Mouse (Mus musculus) layer of hippocampus, adult 18-20 months (tissue): Measurements from ENCODE around the gene Zfp280b. TPM values are rescaled to one million over a fixed set of nuclear protein-coding genes. Genes with fewer than 3 reads are reported as not detected.

Source experiments
- DNase-seq, 2 experiments: peaks; one replicate each; pipeline ENCODE4 v3.0.0; 2022; ENCODE audit warnings: low spot score in 2 of 2
- long read RNA-seq: library from polyadenylated mRNA; stranded (forward); transcript quantifications from one replicate; pipeline ENCODE4 v2.0.0, GENCODE M21; 2021
- total RNA-seq, 2 experiments: library from RNA; stranded (reverse); gene quantifications; 2 replicates each; pipeline ENCODE4 v1.2.3; 2021

The Zfp280b gene
- total RNA-seq: 10 to 100 TPM; 17.0 to 18.9 TPM
- long read RNA-seq, full-length matches to known transcripts: 3 of 14 reads
- long read RNA-seq, partial matches to known transcripts: 0 of 14 reads
- long read RNA-seq, other reads (novel, unspliced or antisense): 11 of 14 reads

DNA sequence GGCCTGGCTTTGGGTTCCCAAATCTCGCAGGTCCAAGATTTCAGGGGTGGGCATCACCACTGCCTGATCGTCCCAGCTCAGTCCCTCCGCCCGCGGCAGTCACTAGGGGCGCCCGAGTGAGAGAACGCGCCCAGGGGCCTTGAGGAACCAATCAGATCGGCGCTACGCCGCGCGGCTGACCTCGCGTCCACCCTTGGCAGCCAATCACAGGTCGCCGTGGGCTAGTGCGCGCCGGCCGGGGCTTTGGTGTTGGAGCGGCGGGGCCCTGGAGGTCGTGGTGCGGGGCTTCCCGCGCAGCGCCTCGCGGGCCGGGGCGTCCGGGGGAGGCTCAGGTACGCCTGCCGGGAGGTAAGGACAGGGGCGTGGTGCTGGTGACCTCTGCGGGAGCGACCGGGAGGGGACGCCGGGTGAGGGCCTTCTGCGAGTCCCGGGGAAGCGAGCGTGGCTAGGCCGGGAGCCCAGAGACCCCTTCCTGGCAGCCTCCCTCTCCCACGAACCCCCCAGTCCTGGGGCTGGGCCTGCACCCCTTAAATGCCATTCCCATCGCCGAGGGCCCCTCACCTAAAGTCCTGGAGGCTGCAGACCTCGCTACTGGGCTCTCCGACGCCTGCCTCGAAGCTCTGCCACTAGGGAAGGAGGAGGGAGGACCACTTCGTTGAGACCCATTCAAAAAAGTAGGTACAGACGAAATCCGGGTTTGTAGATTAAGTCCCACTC is at the start of gene Zfp280b:
Gene Zfp280b (plus strand): TSS at position 249 of the 717 bp plus-strand sequence.
- peak; percentile 91 to 96 for DNase-seq

- DNase-seq: no peak
Measured at GRCm38 (mm10) chr10:75990430-75991042, 41.9 kb upstream of the Zfp280b start.

GRCm38 (mm10) chr10:75993616-75994240 is 38.7 kb upstream of the Zfp280b start:
- DNase-seq: no peak

DNA sequence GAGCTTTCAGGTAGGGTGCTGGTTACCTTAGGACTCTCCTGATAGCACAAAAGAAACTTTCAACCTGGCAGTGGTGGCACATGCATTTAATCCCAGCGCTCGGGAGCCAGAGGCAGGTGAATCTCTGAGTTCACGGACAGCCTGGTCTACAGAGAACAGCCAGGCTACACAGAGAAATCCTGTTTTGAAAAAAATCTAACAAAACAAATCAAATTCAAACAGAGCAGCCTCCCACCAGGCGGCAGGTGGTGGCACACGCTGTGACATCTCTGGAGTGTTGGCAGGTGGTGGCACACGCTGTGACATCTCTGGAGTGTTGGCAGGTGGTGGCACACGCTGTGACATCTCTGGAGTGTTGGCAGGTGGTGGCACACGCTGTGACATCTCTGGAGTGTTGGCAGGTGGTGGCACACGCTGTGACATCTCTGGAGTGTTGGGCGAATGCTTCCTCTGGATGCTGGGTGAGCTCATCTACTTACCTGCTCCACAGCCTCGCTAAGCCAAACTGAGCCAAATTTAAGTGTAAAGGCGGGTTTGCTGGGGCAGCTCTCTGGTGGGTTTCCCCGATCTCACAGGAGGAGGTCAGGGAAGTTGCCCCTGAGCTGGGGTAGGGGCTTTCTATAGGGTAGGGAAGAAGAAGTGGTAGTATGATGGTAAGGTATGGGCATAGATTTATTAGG is 37.8 kb upstream of the Zfp280b start:
- DNase-seq: peak in 1 of 2 experiments; percentile 52

DNA sequence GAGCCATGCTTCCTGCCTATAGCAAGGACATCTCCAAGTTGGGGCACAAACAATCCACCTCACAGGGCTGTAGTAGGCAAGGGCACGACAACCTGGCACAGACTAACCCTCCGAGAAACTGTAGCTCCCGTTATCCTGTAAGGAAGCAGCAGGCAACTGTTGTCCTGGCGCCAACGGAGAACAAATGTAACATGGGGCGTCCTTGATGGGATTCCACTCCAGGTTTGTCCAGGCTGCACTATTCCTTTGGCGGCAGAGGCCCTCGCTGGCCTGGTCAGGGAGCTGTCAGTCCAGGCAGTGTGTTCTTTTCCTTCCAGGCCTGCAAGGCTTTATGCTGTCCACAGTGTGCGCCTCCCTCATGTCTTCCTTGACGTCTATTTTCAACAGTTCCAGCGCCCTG is 37.0 kb upstream of the Zfp280b start:
- no peak for DNase-seq

DNA sequence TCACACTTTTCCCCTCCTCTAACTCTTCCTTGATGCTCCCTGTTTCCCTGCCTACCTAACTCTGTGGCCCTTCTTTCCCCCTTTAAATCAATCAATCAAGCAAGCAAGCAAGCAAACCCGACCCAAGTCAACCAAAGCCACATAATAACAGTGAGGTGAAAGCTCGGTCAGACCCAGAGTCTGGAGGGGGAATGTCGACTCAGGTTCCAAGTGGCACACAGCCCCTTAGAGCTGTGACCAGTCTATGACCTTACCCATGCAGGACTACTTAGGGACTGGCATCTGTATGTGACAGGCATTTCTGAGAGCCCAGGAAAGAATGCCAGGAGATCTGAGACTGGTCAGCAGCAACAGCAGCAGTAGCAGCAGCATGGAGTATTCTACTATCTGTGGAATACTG is 36.1 kb upstream of the Zfp280b start:
- no peak for DNase-seq

DNA sequence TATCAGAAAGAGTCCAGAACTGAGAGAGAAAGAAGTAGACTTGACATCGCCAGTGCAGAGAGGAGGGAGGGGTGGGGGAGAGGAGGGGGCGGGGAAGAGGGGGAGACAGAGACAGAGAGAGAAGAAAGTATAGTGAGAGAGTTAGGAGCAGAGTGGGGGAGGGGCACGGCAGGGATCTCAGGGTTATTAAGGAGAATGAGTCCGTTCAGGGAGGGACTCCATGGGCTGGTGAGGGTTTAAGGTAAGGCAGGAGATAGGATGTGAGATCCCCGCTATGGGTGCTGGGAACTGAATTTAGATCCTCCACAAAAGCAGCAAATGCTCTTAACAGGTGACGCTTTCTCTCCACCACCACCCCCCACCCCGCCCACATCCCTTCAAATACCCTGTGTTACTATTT is 31.3 kb upstream of the Zfp280b start:
- no peak for DNase-seq

DNA sequence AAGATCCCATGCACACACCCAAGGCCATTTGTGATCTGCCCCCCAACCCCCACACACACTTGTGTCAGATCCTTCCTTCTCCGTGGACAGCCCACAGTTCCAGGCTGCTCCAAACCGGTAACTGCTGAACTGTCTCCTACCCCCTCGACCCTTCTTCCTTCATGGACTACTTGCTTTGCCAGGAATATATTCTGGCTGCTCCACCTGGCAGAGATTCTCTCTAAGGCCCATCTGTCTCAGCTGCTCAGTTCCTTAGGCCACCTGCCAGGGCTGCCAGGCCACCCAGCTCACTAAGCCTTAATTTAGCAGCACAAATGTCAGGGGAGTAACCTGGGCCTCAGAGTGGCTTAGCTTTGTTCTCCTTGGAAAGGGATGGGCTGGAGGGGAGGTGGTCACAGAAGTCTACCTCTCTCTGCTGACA is 30.3 kb upstream of the Zfp280b start:
- no peak for DNase-seq

DNA sequence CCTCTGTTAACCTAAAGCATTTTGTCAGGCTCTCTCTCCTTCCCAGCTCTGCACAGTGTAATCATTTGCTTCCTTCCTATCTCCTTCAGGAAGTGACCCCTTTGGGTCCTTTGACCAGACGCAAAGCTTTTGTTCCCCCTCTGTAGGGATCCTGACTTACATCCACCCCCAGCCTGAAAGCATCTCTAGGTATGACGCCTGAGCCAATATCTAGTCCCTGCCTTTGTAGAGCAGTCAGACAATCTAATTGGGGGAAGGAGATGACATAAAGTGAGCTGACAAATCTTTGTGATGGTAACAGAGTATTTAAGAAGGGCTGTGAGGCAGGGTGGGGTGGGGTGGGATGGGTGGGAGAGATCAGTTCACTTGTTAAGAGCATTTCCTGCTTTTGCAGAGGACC is 29.8 kb upstream of the Zfp280b start:
- DNase-seq: no peak

DNA sequence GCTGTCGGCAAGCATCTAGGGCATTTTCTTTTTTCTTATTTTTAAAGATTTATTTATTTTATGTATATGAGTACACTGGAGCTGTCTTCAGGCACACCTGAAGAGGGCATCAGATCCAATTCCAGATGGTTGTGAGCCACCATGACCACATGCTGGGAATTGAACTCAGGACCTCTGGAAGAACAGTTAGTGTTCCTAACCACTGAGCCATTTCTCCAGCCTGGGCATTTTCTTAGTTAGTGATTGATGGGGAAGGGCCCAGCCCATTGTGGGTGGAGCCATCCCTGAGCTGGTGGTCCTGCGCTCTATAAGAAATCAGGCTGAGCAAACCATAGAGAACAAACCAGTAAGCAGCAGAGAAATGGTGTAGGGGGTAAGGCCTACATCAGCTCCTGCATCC is 29.2 kb upstream of the Zfp280b start:
- DNase-seq: no peak

- no peak for DNase-seq
Measured at GRCm38 (mm10) chr10:76006385-76006784, 26.1 kb upstream of the Zfp280b start.

GRCm38 (mm10) chr10:76009812-76010211 is 22.6 kb upstream of the Zfp280b start:
- no peak for DNase-seq

- no peak for DNase-seq
Measured at GRCm38 (mm10) chr10:76012922-76013321, 19.5 kb upstream of the Zfp280b start.

GRCm38 (mm10) chr10:76016886-76017285 is 15.6 kb upstream of the Zfp280b start:
- DNase-seq: no peak

GRCm38 (mm10) chr10:76021728-76022127 is 10.7 kb upstream of the Zfp280b start:
- DNase-seq: no peak

- DNase-seq: no peak
Measured at GRCm38 (mm10) chr10:76023921-76024320, 8.5 kb upstream of the Zfp280b start.

- no peak for DNase-seq
Measured at GRCm38 (mm10) chr10:76025470-76026190, 6.8 kb upstream of the Zfp280b start.

DNA sequence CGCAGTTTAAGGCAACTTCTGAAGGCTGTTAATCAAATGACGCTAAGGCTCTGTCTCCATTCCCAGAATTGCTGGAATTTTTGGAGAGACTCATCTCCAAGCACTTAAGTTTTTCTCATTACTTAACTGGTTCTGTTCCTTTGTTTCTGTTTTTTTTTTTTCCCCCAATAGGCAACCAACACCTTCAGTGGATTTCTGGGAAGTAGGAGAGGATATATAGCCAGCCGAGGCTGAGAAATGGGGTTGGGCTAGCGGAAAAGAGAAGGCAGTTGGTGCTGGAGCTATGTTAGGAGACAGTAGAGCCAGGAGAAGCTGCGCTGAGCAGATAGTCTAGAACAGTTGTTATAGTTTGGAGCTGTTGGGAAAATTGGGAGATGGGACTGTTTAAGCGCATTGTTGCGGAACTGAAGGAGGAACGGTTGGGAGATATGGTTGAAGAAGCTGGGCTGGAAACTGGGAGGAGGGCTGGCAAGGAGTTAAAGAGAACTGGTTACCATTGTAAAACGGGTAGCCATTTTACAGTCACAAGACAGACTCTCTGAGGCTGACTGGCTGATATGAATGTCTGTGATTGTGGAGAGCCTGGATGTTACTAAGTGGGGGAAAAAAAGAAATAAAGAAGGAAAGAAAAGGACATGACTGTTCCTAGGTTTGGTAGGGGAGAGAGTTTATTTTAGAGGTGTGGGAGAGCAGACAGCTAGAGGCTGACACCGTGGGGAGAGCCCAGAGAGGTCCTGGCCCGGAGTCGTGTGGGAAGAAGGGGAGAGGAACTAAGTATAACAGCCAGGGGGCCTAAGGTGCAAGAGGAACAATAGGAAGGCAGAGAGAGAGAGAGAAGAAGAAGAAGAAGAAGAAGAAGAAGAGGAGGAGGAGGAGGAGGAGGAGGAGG is 5.1 kb upstream of the Zfp280b start:
- DNase-seq: no peak

DNA sequence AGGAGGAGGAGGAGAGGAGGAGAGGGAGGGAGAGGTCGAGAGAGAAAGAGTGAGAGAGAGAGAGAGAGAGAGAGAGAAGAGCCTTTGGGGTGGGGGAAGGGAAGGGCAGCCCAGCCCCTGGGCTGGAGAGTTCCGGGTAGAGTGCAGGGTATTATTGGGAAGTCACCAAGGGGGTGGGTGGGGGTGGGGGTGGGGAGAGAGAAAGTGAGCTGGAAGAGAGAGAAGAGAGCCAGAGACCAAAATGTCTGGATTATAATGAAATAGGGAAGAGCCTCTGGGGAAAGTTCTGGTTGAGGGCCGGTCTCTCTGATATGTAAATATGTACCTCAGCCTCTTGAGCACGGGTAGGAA is 4.5 kb upstream of the Zfp280b start:
- DNase-seq: no peak

DNA sequence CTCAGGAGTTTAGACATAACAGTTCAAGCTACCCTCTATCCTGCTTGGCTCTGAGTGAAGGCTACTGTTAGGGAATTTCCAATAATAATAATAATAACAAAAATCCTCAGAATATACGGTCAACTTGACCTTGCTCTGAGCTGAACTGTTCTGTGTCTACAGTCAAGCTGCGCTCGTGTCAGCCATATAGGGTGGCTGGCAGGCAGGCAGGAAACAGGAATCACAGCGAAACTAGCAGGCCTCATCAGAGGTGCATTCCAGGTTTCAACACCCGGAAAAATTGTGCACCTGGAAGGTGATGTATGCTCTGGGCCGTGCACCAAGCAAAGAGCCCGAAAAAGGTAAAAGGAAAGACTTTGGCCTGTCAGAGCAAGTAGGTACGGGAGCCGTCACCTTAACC is 4.1 kb upstream of the Zfp280b start:
- DNase-seq: no peak
